ENCODE assay signal across 12 mouse cellular contexts in the genomic region with DNA sequence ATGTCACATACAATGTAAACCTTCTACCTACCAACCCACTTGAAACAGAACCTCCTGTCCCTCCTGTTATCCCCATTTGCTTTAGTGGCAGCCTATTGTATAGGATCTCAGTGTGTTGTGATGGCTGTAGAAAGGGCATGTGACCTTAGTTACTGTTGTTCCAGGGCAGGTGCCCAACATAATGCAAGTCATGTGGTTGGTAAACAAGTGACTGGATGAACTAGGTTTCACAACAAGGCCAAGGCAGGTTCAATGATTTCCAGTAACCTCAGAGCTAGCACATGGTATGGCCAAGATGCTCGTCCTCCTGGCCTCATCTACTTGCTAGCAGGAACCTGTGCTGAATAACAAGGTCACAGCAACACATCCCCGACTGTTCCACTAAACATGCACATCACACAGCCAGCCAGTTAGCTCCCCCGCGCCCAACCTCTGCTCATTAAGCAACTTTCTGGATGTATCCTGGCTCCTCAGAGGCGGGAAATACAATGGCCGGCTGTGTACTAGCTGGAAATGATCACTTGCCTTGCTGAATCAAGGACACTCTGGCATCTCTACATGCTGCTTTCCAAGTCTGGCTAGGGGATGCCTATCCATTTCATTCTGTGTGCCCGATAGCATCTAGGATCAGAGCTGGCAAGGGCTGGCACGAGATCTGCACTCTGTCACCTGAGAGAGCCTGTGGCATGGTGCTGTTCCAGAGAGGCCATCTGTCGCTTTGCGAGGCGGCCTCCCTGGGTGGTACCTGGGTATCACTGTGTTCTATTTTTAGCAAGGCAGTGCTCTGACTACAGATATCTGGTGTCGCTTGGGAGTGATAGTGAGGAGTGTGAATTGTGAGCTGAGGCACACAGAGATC.
DNase-seq lines count a peak whose midpoint lies in the region; ATAC-seq lines count a peak whose summit lies in the region.
"Had no signal": no experiment of that assay in that cellular context is flagged by ENCODE, and none has a peak within 500 bp of the region (broad histone marks: within the 10 kb centered on the region; RNA-seq: fewer than 3 reads in every experiment).

No protein-coding gene starts in this region.

- no peaks in the 10 kb centered on the region for H3K9me3 ChIP-seq in heart, embryonic 11.5 days (replicated peaks; ENCODE audit: control insufficient read depth, low read length)
- H3K9me3 ChIP-seq: limb, embryonic 12.5 days had no signal

- 0 out of 2 replicates have a peak, but pooled peaks have one; percentile 39 for ATAC-seq in heart, embryonic 11.5 days (replicated peaks; ENCODE audit: insufficient number of reproducible peaks, low FRiP score, low TSS enrichment)
- ATAC-seq in erythroblast, adult 5-6 weeks (replicated peaks; ENCODE audit: low FRiP score, poor library complexity, severe bottlenecking), result no peak
- ATAC-seq: midbrain, embryonic 16.5 days had no signal

- no peaks in the 10 kb centered on the region for H3K36me3 ChIP-seq in heart, embryonic 11.5 days (ENCODE audit: control insufficient read depth, insufficient read depth, low read length)
- H3K36me3 ChIP-seq: limb, embryonic 12.5 days had no signal

- H3K9ac ChIP-seq in heart, embryonic 11.5 days (ENCODE audit: low read depth, low read length), result no peak overlapping the region
- H3K9ac ChIP-seq: limb, embryonic 12.5 days had no signal

- 63% methylated on average over 12 of the region's 12 CpGs for WGBS in heart, embryonic 11.5 days (ENCODE audit: insufficient replicate concordance)

- no peak overlapping the region for H3K4me3 ChIP-seq in heart, embryonic 11.5 days (ENCODE audit: low read depth, low read length)
- H3K4me3 ChIP-seq: limb, embryonic 12.5 days had no signal

- H3K27me3 ChIP-seq in heart, embryonic 11.5 days (ENCODE audit: control insufficient read depth, insufficient read depth, low read length), result no peaks in the 10 kb centered on the region
- H3K27me3 ChIP-seq: CH12.LX; limb, embryonic 12.5 days had no signal

- H3K4me1 ChIP-seq in heart, embryonic 11.5 days (ENCODE audit: control insufficient read depth, insufficient read depth, low read length), result peaks cover 10% of the 10 kb centered on the region
- H3K4me1 ChIP-seq: limb, embryonic 12.5 days had no signal

- no peak overlapping the region for H3K4me2 ChIP-seq in heart, embryonic 11.5 days
- H3K4me2 ChIP-seq: limb, embryonic 12.5 days had no signal

- H3K27ac ChIP-seq in heart, embryonic 11.5 days (ENCODE audit: low read depth, low read length), result no peak overlapping the region
- H3K27ac ChIP-seq: limb, embryonic 12.5 days had no signal

- peak; percentile 32 to 54 for DNase-seq in heart, adult 18-20 months
- DNase-seq in heart, adult 8-10 months (ENCODE audit: low spot score), result no peak
- peak; percentile 14 to 52 for DNase-seq in urinary bladder, postnatal 4 days (ENCODE audit: low spot score in 2 of 2)
- no peak for DNase-seq in urinary bladder, adult 18-20 months (ENCODE audit: low spot score in 2 of 2)
- no peak for DNase-seq in layer of hippocampus, adult 18-20 months (ENCODE audit: low spot score in 2 of 2)
- DNase-seq in lung, postnatal 10 days, result no peak
- DNase-seq: kidney, adult 9 months had no signal

Comparison
In these comparisons a context has a peak if more than half of its experiments do, and no peak if none do; other contexts are left out.
1. DNase-seq: peak in heart, adult 18-20 months (2 of 2) and urinary bladder, postnatal 4 days (2 of 2); none in heart, adult 8-10 months (single experiment), urinary bladder, adult 18-20 months (0 of 2), layer of hippocampus, adult 18-20 months (0 of 2) and lung, postnatal 10 days (single experiment).